Mouse (Mus musculus): ENCODE data around the gene Cldn20.

Gene Cldn20

GRCm38 (mm10) chr17:3527841-3528471 lies 4.4 kb upstream of the Cldn20 start:
- ATAC-seq (ENCODE audit: low TSS enrichment), result no peak

- no peak for ATAC-seq (ENCODE audit: low TSS enrichment)
Measured at GRCm38 (mm10) chr17:3529523-3529922, 2.8 kb upstream of the Cldn20 start.

GRCm38 (mm10) chr17:3530549-3530948 lies 1.8 kb upstream of the Cldn20 start:
- ATAC-seq (ENCODE audit: low TSS enrichment), result no peak

- ATAC-seq (ENCODE audit: low TSS enrichment), result no peak
Measured at GRCm38 (mm10) chr17:3531641-3532040, 713 bp upstream of the Cldn20 start.

- no peak for ATAC-seq (ENCODE audit: low TSS enrichment)
Measured at GRCm38 (mm10) chr17:3533425-3533824, 1.1 kb downstream of the Cldn20 start.

GRCm38 (mm10) chr17:3540304-3540703 lies 8.0 kb downstream of the Cldn20 start:
- ATAC-seq (ENCODE audit: low TSS enrichment), result no peak

GRCm38 (mm10) chr17:3541033-3541432 lies 8.7 kb downstream of the Cldn20 start:
- ATAC-seq (ENCODE audit: low TSS enrichment), result no peak

GRCm38 (mm10) chr17:3547725-3548124 lies 15.4 kb downstream of the Cldn20 start:
- no peak for ATAC-seq (ENCODE audit: low TSS enrichment)

- ATAC-seq (ENCODE audit: low TSS enrichment), result no peak
Measured at GRCm38 (mm10) chr17:3556251-3556650, 23.9 kb downstream of the Cldn20 start.

- peak; percentile 99 for ATAC-seq (ENCODE audit: low TSS enrichment)
Measured at GRCm38 (mm10) chr17:3557331-3558311, 25.3 kb downstream of the Cldn20 start, which contains the start of gene Tfb1m. Gene Tfb1m (minus strand): TSS chr17:3557781.

- ATAC-seq (ENCODE audit: low TSS enrichment), result no peak
Measured at GRCm38 (mm10) chr17:3558356-3558870, 26.1 kb downstream of the Cldn20 start.

GRCm38 (mm10) chr17:3560534-3560933 lies 28.2 kb downstream of the Cldn20 start:
- ATAC-seq (ENCODE audit: low TSS enrichment), result no peak

GRCm38 (mm10) chr17:3562405-3562804 lies 30.1 kb downstream of the Cldn20 start:
- no peak for ATAC-seq (ENCODE audit: low TSS enrichment)

- peak; percentile 62; the same call in 1 of the 2 replicates for ATAC-seq (ENCODE audit: low TSS enrichment)
Measured at GRCm38 (mm10) chr17:3570876-3571275, 38.5 kb downstream of the Cldn20 start.

All from frontal cortex, adult (tissue).